8 mouse cellular contexts compared by ENCODE assay signal in genomic region chr11:119912845-119913244, GRCm38 (mm10). TPM values are rescaled to one million over a fixed set of nuclear protein-coding genes. Genes with fewer than 3 reads are reported as not detected.
DNase-seq lines count a peak whose midpoint lies in the region; ATAC-seq lines count a peak whose summit lies in the region.

No protein-coding gene starts in this region.

- DNase-seq in neural tube, embryonic 11.5 days (ENCODE audit: low spot score), result peak; percentile 41
- DNase-seq in neural tube, embryonic 10.5 days (ENCODE audit: extremely low spot score, low spot score), result no peak
- no peak for DNase-seq in frontal cortex, postnatal 25 days (ENCODE audit: low spot score in 2 of 2)
- DNase-seq in right cerebral cortex, postnatal 10 days (ENCODE audit: low spot score in 2 of 2), result no peak
- no peak for DNase-seq in left cerebral cortex, postnatal 14 days (ENCODE audit: low spot score in 2 of 2)

- intact Hi-C loops in left cerebral cortex, postnatal 14 days (cut with DNase I), result no loop called here

- H3K9ac ChIP-seq in neural tube, embryonic 11.5 days (ENCODE audit: low read length), result peak overlapping the region; percentile 93
- peak overlapping the region; percentile 90 for H3K9ac ChIP-seq in forebrain, embryonic 13.5 days
- H3K9ac ChIP-seq in limb, embryonic 15.5 days, result peak overlapping the region; percentile 96; the same call in 1 of the 2 replicates
- 0 out of 2 replicates have a peak overlapping the region, but pooled peaks have one; percentile 98 for H3K9ac ChIP-seq in stomach, embryonic 14.5 days (replicated peaks; ENCODE audit: low read depth, low read length)

- no peak for ATAC-seq in neural tube, embryonic 11.5 days (ENCODE audit: insufficient read depth, low FRiP score, low TSS enrichment)
- peak; percentile 9 for ATAC-seq in forebrain, embryonic 13.5 days
- ATAC-seq in limb, embryonic 15.5 days (ENCODE audit: insufficient number of reproducible peaks, low FRiP score, low TSS enrichment, low read depth), result no peak
- ATAC-seq in stomach, embryonic 14.5 days (ENCODE audit: insufficient number of reproducible peaks, insufficient read depth, low FRiP score, low read depth), result no peak

- H3K27ac ChIP-seq in neural tube, embryonic 11.5 days (ENCODE audit: low read depth, low read length), result 0 out of 2 replicates have a peak overlapping the region, but pooled peaks have one; percentile 56
- H3K27ac ChIP-seq in forebrain, embryonic 13.5 days, result peak overlapping the region; percentile 53
- peak overlapping the region; percentile 34; the same call in 1 of the 2 replicates for H3K27ac ChIP-seq in limb, embryonic 15.5 days
- no peak overlapping the region for H3K27ac ChIP-seq in stomach, embryonic 14.5 days (ENCODE audit: low read length)

- WGBS in neural tube, embryonic 11.5 days, result 9% methylated on average over 7 of the region's 7 CpGs
- 8% methylated on average over 7 of the region's 7 CpGs for WGBS in forebrain, embryonic 13.5 days
- 6% methylated on average over 7 of the region's 7 CpGs for WGBS in limb, embryonic 15.5 days
- WGBS in stomach, embryonic 14.5 days, result 10% methylated on average over 7 of the region's 7 CpGs

- peak overlapping the region; percentile 98 for H3K4me2 ChIP-seq in neural tube, embryonic 11.5 days (ENCODE audit: low read depth)
- peak overlapping the region; percentile 99 for H3K4me2 ChIP-seq in forebrain, embryonic 13.5 days
- peak overlapping the region; percentile 93 for H3K4me2 ChIP-seq in limb, embryonic 15.5 days
- peak overlapping the region; percentile 88 for H3K4me2 ChIP-seq in stomach, embryonic 14.5 days (replicated peaks; ENCODE audit: low read depth, low read length)

- peak overlapping the region; percentile 90 for H3K4me3 ChIP-seq in neural tube, embryonic 11.5 days (ENCODE audit: low read depth, low read length)
- H3K4me3 ChIP-seq in forebrain, embryonic 13.5 days, result peak overlapping the region; percentile 88
- H3K4me3 ChIP-seq in limb, embryonic 15.5 days, result peak overlapping the region; percentile 94
- peak overlapping the region; percentile 91 for H3K4me3 ChIP-seq in stomach, embryonic 14.5 days (ENCODE audit: low read depth, low read length)

- H3K27me3 ChIP-seq in neural tube, embryonic 11.5 days (ENCODE audit: control insufficient read depth, insufficient read depth, low read length), result no peaks in the 10 kb centered on the region
- peaks cover 4% of the 10 kb centered on the region; the same call in 1 of the 2 replicates for H3K27me3 ChIP-seq in forebrain, embryonic 13.5 days
- H3K27me3 ChIP-seq in limb, embryonic 15.5 days, result 0 out of 2 replicates have a peak, but pooled peaks cover under 1% of the 10 kb centered on the region
- H3K27me3 ChIP-seq in stomach, embryonic 14.5 days (ENCODE audit: control insufficient read depth, insufficient read depth, low read length), result no peaks in the 10 kb centered on the region

- peaks cover 15% of the 10 kb centered on the region for H3K36me3 ChIP-seq in neural tube, embryonic 11.5 days (ENCODE audit: control insufficient read depth, insufficient read depth, low read length)
- peaks cover 22% of the 10 kb centered on the region for H3K36me3 ChIP-seq in forebrain, embryonic 13.5 days (ENCODE audit: poor library complexity, severe bottlenecking)
- H3K36me3 ChIP-seq in limb, embryonic 15.5 days, result peaks cover 26% of the 10 kb centered on the region
- peaks cover 11% of the 10 kb centered on the region for H3K36me3 ChIP-seq in stomach, embryonic 14.5 days (ENCODE audit: control insufficient read depth, insufficient read depth, low read length)

- peaks cover 16% of the 10 kb centered on the region for H3K4me1 ChIP-seq in neural tube, embryonic 11.5 days (ENCODE audit: control insufficient read depth, insufficient read depth, low read length)
- H3K4me1 ChIP-seq in forebrain, embryonic 13.5 days, result peaks cover 37% of the 10 kb centered on the region
- H3K4me1 ChIP-seq in limb, embryonic 15.5 days, result peaks cover 40% of the 10 kb centered on the region
- peaks cover 28% of the 10 kb centered on the region for H3K4me1 ChIP-seq in stomach, embryonic 14.5 days (ENCODE audit: control insufficient read depth, insufficient read depth, low read length)

- no peaks in the 10 kb centered on the region for H3K9me3 ChIP-seq in neural tube, embryonic 11.5 days (ENCODE audit: control insufficient read depth, low read length)
- H3K9me3 ChIP-seq in forebrain, embryonic 13.5 days (replicated peaks), result no peaks in the 10 kb centered on the region
- no peaks in the 10 kb centered on the region for H3K9me3 ChIP-seq in limb, embryonic 15.5 days
- H3K9me3 ChIP-seq in stomach, embryonic 14.5 days (ENCODE audit: control insufficient read depth, low read depth, low read length), result no peaks in the 10 kb centered on the region

RNA-seq across cellular contexts. Expression of gene Chmp6, which starts 0.4 kb away (rescaled TPM):
- polyA plus RNA-seq in neural tube, embryonic 11.5 days (2014; fragmentation: Nextera tagmentation; extraction: Ambion mirVana), result 89.6 and 92.1 TPM in 2 replicates
- 91.9 and 103 TPM in 2 replicates for polyA plus RNA-seq in forebrain, embryonic 13.5 days (2015; fragmentation: Nextera tagmentation; extraction: Ambion mirVana)
- 97.2 and 101 TPM in 2 replicates for polyA plus RNA-seq in limb, embryonic 15.5 days (2015; fragmentation: Nextera tagmentation; extraction: Ambion mirVana)
- polyA plus RNA-seq in stomach, embryonic 14.5 days (2014; fragmentation: Nextera tagmentation; extraction: Ambion mirVana), result 85.9 and 89.5 TPM in 2 replicates
- total RNA-seq in left cerebral cortex, postnatal 14 days (2021), result 10 to 100 TPM; 37.0 to 47.7 TPM

RNA-seq across cellular contexts. Expression of gene Baiap2, which starts 29.7 kb away (rescaled TPM):
- 11.9 and 12.6 TPM in 2 replicates for polyA plus RNA-seq in neural tube, embryonic 11.5 days (2014; fragmentation: Nextera tagmentation; extraction: Ambion mirVana)
- polyA plus RNA-seq in forebrain, embryonic 13.5 days (2015; fragmentation: Nextera tagmentation; extraction: Ambion mirVana), result 14.2 and 15.0 TPM in 2 replicates
- polyA plus RNA-seq in limb, embryonic 15.5 days (2015; fragmentation: Nextera tagmentation; extraction: Ambion mirVana), result 40.2 and 41.9 TPM in 2 replicates
- polyA plus RNA-seq in stomach, embryonic 14.5 days (2014; fragmentation: Nextera tagmentation; extraction: Ambion mirVana), result 27.6 and 28.0 TPM in 2 replicates
- total RNA-seq in left cerebral cortex, postnatal 14 days (2021), result 100 to 1,000 TPM; 197 to 200 TPM
